Mouse (Mus musculus): ENCODE results near the gene Slx1b. TPM values are rescaled to one million over a fixed set of nuclear protein-coding genes. Genes with fewer than 3 reads are reported as not detected.

Gene Slx1b
- polyA plus RNA-seq, 1 experiment, result 3.4 TPM

DNA sequence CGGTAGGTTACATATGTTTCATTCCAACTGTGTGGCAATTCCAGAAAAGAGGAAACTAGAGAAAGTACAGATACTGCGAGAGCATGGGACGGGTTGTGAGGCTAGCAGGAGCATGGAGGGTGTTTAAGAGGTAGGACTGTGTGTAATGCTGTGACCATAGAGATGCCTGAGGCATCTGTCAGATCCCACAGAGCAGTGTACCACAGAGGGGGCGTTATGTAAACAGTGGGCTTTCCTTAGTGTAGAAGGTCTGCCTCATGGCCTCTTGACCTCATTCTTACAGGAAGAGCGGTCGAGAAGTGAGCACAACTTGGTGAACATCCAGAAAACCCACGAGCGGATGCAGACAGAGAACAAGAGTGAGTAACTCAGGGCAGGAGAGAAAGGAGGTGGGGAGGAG is 31.9 kb downstream of the Slx1b start:
- no peak for TF ChIP-seq GATA1 (IDR thresholded peaks at IDR 0.05; ENCODE audit: low read length)

DNA sequence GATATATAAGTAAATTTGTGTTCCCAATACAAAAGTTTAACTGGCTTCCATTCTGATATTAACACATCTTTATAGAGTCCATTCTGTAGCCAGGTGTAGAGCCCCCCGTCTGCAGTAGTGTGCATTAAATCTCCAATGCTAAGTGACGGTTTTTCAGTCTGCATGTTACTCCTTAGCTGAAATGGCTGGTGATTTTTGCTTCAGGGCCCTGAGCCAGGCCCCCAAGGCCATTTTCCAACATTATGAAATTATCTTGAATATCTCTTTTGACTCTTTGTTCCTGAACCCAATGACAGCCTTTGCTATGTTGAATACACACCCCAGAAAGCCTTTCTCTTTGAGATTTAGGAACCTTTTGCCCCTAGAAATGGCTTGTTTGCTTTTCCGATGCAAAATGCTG is 35.8 kb downstream of the Slx1b start:
- TF ChIP-seq GATA1 (IDR thresholded peaks at IDR 0.05; ENCODE audit: low read length), result no peak

DNA sequence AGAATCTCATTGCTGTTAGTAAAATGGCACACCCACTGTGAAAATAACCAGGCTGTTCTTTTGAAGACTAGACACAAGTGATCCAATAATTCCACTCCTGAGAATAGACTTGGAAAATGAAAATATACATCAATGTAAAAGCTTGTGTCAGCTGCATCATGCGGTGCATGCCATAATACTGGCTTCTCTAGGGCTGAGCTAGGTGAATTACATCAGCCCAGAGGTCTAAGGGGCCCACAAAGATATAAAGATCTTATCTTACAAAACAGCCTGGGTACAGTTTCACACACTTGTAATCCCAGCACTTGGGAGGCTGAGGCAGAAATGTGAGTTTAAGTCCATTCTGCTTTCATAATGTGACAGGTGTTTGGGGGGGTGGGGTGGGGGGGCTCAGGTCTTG is 38.1 kb downstream of the Slx1b start:
- no peak for TF ChIP-seq GATA1 (IDR thresholded peaks at IDR 0.05; ENCODE audit: low read length)

DNA sequence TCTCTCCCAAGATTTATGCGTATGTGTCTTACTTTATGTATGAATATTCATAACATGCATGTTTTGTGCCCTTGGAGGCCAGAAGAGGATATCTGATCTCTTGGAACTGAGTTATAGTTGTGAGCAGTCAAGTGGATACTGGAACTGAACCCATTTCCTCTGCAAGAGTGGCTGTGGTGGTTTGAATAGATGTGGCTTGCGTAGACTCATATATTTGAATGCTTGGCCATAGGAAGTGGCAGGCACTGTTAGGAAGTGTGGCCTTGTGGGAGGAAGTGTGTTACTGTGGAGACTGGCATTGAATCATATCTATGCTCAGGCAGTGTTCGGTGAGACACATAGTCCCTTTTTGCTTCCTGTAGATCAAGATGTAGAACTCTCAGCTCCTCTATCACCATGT is 39.9 kb downstream of the Slx1b start:
- TF ChIP-seq GATA1 (IDR thresholded peaks at IDR 0.05; ENCODE audit: low read length), result no peak

- no peak for TF ChIP-seq GATA1 (IDR thresholded peaks at IDR 0.05; ENCODE audit: low read length)
These were observed 41.6 kb downstream of the Slx1b start for GRCm38 (mm10) chr7:126653991-126654390.

DNA sequence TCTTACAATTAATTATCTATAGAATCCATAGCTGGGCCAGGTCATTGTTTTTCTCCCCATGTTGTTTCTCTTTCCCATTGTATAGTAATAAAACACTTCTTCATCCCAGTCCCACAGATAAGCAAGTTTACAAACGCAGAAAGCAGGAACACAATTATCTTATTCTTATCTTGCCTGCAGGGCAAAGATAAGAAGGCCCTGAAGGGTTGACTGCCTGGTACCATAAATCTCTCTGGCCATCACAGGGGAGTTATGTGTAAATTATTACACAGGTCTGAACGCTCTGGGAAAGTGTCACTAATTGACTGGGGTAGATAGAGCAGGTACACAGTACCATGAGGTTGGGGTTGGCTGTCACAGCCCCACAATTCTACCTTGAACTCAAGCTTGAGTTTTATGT is 44.7 kb downstream of the Slx1b start:
- peak; percentile 96 for TF ChIP-seq GATA1 (IDR thresholded peaks at IDR 0.05; ENCODE audit: low read length)

GRCm38 (mm10) chr7:126649231-126650051 is 46.1 kb downstream of the Slx1b start, which contains the start of gene Sgf29:
Gene Sgf29, plus strand, starts transcription at chr7:126649309.
- no peak for TF ChIP-seq GATA1 (IDR thresholded peaks at IDR 0.05; ENCODE audit: low read length)

DNA sequence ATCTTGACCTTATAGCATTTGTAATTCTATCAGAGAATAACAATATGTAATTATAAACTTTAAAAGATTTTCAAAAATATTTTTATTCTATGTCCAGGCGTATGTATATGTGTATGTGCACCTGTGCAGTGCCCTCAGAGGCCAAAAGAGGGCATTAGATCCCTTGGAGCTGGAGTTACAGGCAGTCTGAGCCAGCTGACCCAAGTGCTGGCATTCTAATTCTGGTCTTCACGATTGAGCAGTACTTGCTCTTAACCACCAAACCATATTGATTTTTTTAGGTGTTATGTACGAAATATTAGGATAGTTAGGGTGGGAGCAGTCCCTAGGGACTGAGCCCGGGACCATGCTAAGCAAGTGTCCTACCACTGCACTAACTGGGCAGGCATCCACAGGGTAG is 47.1 kb downstream of the Slx1b start:
- no peak for TF ChIP-seq GATA1 (IDR thresholded peaks at IDR 0.05; ENCODE audit: low read length)

GRCm38 (mm10) chr7:126645708-126646107 is 49.9 kb downstream of the Slx1b start:
- no peak for TF ChIP-seq GATA1 (IDR thresholded peaks at IDR 0.05; ENCODE audit: low read length)

GRCm38 (mm10) chr7:126644914-126645313 is 50.7 kb downstream of the Slx1b start:
- peak; percentile 31 for TF ChIP-seq GATA1 (IDR thresholded peaks at IDR 0.05; ENCODE audit: low read length)

- no peak for TF ChIP-seq GATA1 (IDR thresholded peaks at IDR 0.05; ENCODE audit: low read length)
These were observed 51.2 kb downstream of the Slx1b start for GRCm38 (mm10) chr7:126644345-126644744.

DNA sequence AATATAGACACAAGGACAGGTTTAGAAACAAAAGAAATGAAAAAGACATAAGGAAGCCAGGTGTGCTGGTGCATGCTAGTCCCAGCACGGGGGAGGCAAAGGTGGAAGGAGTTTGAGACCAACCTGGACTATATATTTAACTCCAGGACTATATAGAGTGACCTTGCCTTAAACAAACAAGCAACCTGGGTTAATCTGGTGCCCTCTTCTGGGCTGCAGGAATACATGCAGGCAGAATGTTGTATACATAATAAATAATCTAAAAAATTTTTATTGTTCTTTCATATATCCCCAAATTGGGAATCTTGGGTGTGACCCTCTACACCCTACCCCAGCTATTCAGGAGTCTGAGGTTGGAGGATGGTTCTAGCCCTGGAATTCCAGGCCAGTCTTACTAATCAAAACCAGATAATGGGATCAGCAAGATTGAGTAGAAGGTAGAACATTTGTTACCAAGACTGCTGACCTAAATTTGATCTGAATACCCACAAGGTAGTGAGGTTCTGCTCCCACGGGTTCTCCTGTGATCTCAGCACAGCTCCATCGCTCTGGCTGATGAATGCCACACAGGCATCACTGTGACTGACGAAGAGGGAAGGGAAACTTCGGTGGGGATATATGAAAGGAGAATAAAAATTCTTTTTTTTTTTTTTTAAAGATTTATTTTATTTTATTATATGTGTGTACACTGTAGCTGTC is 52.9 kb downstream of the Slx1b start:
- TF ChIP-seq GATA1 (IDR thresholded peaks at IDR 0.05; ENCODE audit: low read length), result no peak

Other genes with a start within 250 kb of the Slx1b start
- gene Atp2a1, start 232.7 kb downstream of the Slx1b start, polyA plus RNA-seq (2012), result not detected in 2 replicates
- gene Sh2b1, start 220.4 kb downstream of the Slx1b start, polyA plus RNA-seq (2012), result 76.8 and 80.0 TPM in 2 replicates
- 56.0 and 136 TPM in 2 replicates for gene Tufm, start 208.4 kb downstream of the Slx1b start, polyA plus RNA-seq (2012)
- gene Atxn2l, start 192.3 kb downstream of the Slx1b start, polyA plus RNA-seq (2012), result 756 and 802 TPM in 2 replicates
- gene Eif3c, start 129.4 kb downstream of the Slx1b start, polyA plus RNA-seq (2012), result 110 and 118 TPM in 2 replicates
- 0.21 and 0.26 TPM in 2 replicates for gene Apobr, start 110.8 kb downstream of the Slx1b start, polyA plus RNA-seq (2012)
- gene Cln3, start 110.0 kb downstream of the Slx1b start, polyA plus RNA-seq (2012), result 5.7 and 6.6 TPM in 2 replicates
- gene Il27, start 100.8 kb downstream of the Slx1b start, polyA plus RNA-seq (2012), result not detected in 2 replicates
- gene Nupr1, start 64.9 kb downstream of the Slx1b start, polyA plus RNA-seq (2012), result 5.6 and 7.9 TPM in 2 replicates
- 68.8 and 176 TPM in 2 replicates for gene Sgf29, start 46.5 kb downstream of the Slx1b start, polyA plus RNA-seq (2012)
- not detected in 2 replicates for gene Sult1a1, start 19.4 kb downstream of the Slx1b start, polyA plus RNA-seq (2012)
- 143 and 256 TPM in 2 replicates for gene Bola2, start 383 bp downstream of the Slx1b start, polyA plus RNA-seq (2012)
- 13.7 TPM in 2 replicates for gene Coro1a, start 12.0 kb upstream of the Slx1b start, polyA plus RNA-seq (2012)
- gene Mapk3, start 63.8 kb upstream of the Slx1b start, polyA plus RNA-seq (2012), result 35.7 and 44.2 TPM in 2 replicates
- gene Gdpd3, start 70.5 kb upstream of the Slx1b start, polyA plus RNA-seq (2012), result 3.3 and 3.7 TPM in 2 replicates
- 29.3 and 38.2 TPM in 2 replicates for gene Ypel3, start 81.2 kb upstream of the Slx1b start, polyA plus RNA-seq (2012)
- 0.23 and 0.55 TPM in 2 replicates for gene Tbx6, start 85.7 kb upstream of the Slx1b start, polyA plus RNA-seq (2012)
- 185 and 249 TPM in 2 replicates for gene Ppp4c, start 96.7 kb upstream of the Slx1b start, polyA plus RNA-seq (2012)
- gene Fam57b, start 101.9 kb upstream of the Slx1b start, polyA plus RNA-seq (2012), result 0.35 and 0.56 TPM in 2 replicates
- gene 4930451I11Rik, start 135.9 kb upstream of the Slx1b start, polyA plus RNA-seq (2012), result not detected in 2 replicates
- gene Doc2a, start 151.6 kb upstream of the Slx1b start, polyA plus RNA-seq (2012), result not detected in 2 replicates
- 312 and 358 TPM in 2 replicates for gene Hirip3, start 166.2 kb upstream of the Slx1b start, polyA plus RNA-seq (2012)
- gene Ino80e, start 166.6 kb upstream of the Slx1b start, polyA plus RNA-seq (2012), result 1,199 and 1,504 TPM in 2 replicates
- gene Taok2, start 188.9 kb upstream of the Slx1b start, polyA plus RNA-seq (2012), result 210 and 262 TPM in 2 replicates
- 54.6 and 89.1 TPM in 2 replicates for gene Tmem219, start 227.1 kb upstream of the Slx1b start, polyA plus RNA-seq (2012)
- gene Kctd13, start 233.1 kb upstream of the Slx1b start, polyA plus RNA-seq (2012), result 27.6 and 38.3 TPM in 2 replicates

All from G1E-ER4 (cell line).